Mouse (Mus musculus) spleen, adult 2 months (tissue): ENCODE measurements around the gene Tsen15.

ENCODE experiments used
- CTCF ChIP-seq: fragments of 200-500 bp; IDR thresholded peaks from 2 replicates; pipeline ENCODE4 v1.5.1; 2011; ENCODE audit warnings: mild to moderate bottlenecking, inconsistent platforms; ENCODE audit not compliant: insufficient read depth, insufficient read length, insufficient replicate concordance; ENCODE audit errors: extremely low read depth
- POLR2A ChIP-seq: fragments of 200-500 bp; IDR thresholded peaks from 2 replicates; pipeline ENCODE4 v1.6.1; 2011; ENCODE audit warnings: low read depth, low read length, inconsistent platforms

DNA sequence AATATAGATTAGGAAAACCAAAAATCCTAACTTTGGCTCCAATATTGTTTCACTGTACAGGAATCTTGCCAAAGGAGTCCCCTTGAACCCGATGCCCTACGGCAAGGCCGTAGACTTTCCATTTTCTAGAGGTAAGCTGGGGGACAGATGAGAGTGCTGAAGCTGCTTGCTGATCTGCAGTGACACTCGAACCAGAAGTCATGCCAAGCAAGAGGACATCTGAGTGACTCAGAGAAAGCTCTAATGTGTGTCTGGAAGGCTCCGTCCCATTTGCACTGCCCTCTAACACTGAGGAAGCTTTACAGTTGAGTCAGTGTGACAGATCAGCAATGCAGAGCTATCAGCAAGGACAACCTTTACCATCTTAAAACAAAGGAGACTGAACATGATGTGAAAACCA lies 8.2 kb downstream of the Tsen15 start:
- no peak for TF ChIP-seq CTCF
- no peak for TF ChIP-seq POLR2A
